Mouse (Mus musculus) left cerebral cortex, adult 18-20 months (tissue): ENCODE measurements around the gene Dock3. TPM values are rescaled to one million over a fixed set of nuclear protein-coding genes. Genes with fewer than 3 reads are reported as not detected.
"Not testable (repeated sequence)": the region's sequence is repeated elsewhere in the genome, so short reads cannot be mapped to it uniquely, and the experiment has no call there.

Experiments used
- DNase-seq, 2 experiments: peaks; one replicate each; pipeline ENCODE4 v3.0.0; 2021 to 2022; ENCODE audit warnings: low spot score in 2 of 2, mixed read lengths in 1 of 2
- total RNA-seq, 2 experiments: library from RNA; stranded (reverse); gene quantifications; 2 replicates each; pipeline ENCODE4 v1.2.3; 2021

Gene Dock3
- total RNA-seq, 2 experiments from 2014 or later = 199 to 214 TPM

- DNase-seq = peak in 1 of 2 experiments; percentile 34
Observed at GRCm38 (mm10) chr9:107260429-107260828, 28.7 kb upstream of the Dock3 start.

GRCm38 (mm10) chr9:107259571-107259970 is 27.9 kb upstream of the Dock3 start:
- peak; percentile 65 to 75 for DNase-seq

GRCm38 (mm10) chr9:107255596-107255995 is 23.9 kb upstream of the Dock3 start:
- DNase-seq = no peak

GRCm38 (mm10) chr9:107254925-107255324 is 23.2 kb upstream of the Dock3 start:
- DNase-seq = no peak

GRCm38 (mm10) chr9:107254476-107254875 is 22.8 kb upstream of the Dock3 start:
- DNase-seq = peak; percentile 76 to 86

GRCm38 (mm10) chr9:107252164-107252563 is 20.5 kb upstream of the Dock3 start:
- DNase-seq = peak; percentile 81 to 84

- DNase-seq = peak; percentile 52 to 67
Observed at GRCm38 (mm10) chr9:107250416-107251337, 19.0 kb upstream of the Dock3 start.

- DNase-seq = peak; percentile 52 to 60
Observed at GRCm38 (mm10) chr9:107249154-107249553, 17.4 kb upstream of the Dock3 start.

GRCm38 (mm10) chr9:107246170-107246569 is 14.5 kb upstream of the Dock3 start:
- no peak for DNase-seq

GRCm38 (mm10) chr9:107245311-107245710 is 13.6 kb upstream of the Dock3 start:
- DNase-seq = no peak

GRCm38 (mm10) chr9:107236151-107236550 is 4.4 kb upstream of the Dock3 start:
- no peak for DNase-seq

GRCm38 (mm10) chr9:107235261-107235660 is 3.6 kb upstream of the Dock3 start:
- peak; percentile 46 to 57 for DNase-seq

GRCm38 (mm10) chr9:107232140-107232539 is 431 bp upstream of the Dock3 start:
- DNase-seq = no peak

GRCm38 (mm10) chr9:107230991-107231538 is 644 bp downstream of the Dock3 start:
- DNase-seq = peak; percentile 75 to 76

- DNase-seq = no peak
Observed at GRCm38 (mm10) chr9:107224597-107224996, 7.1 kb downstream of the Dock3 start.

- DNase-seq = not testable (repeated sequence)
Observed at GRCm38 (mm10) chr9:107174831-107175230, 56.9 kb downstream of the Dock3 start.

- no peak for DNase-seq
Observed at GRCm38 (mm10) chr9:107165792-107166191, 65.9 kb downstream of the Dock3 start.

- DNase-seq = no peak
Observed at GRCm38 (mm10) chr9:107164825-107165224, 66.9 kb downstream of the Dock3 start.

- DNase-seq = not testable (repeated sequence)
Observed at GRCm38 (mm10) chr9:107156388-107156787, 75.3 kb downstream of the Dock3 start.

GRCm38 (mm10) chr9:107112791-107113190 is 118.9 kb downstream of the Dock3 start:
- DNase-seq = no peak

GRCm38 (mm10) chr9:107112056-107112455 is 119.7 kb downstream of the Dock3 start:
- no peak for DNase-seq

- peak in 1 of 2 experiments; percentile 21 for DNase-seq
Observed at GRCm38 (mm10) chr9:107099487-107099886, 132.2 kb downstream of the Dock3 start.
